Mouse (Mus musculus) spleen, adult 18-20 months (tissue): Measurements from ENCODE around the gene Atf6.
A peak's percentile ranks its signal among the peaks of the same experiment; 100 is the strongest.

Source experiments
- DNase-seq, 2 experiments: peaks; one replicate each; pipeline ENCODE4 v3.0.0; 2022; ENCODE audit warnings: mixed read lengths in 2 of 2

The Atf6 gene

GRCm38 (mm10) chr1:170867691-170868105, at the start of gene Atf6:
Atf6 (minus strand) TSS chr1:170867771.
- peak; percentile 84 to 92 for DNase-seq

- DNase-seq: no peak
These were observed 48.1 kb upstream of the Atf6 start for GRCm38 (mm10) chr1:170915657-170916056.

GRCm38 (mm10) chr1:170912891-170913615, 45.5 kb upstream of the Atf6 start, which contains the start of gene Fcrlb:
Fcrlb (minus strand) TSS chr1:170912941.
- no peak for DNase-seq

GRCm38 (mm10) chr1:170911907-170912660, 44.5 kb upstream of the Atf6 start:
- no peak for DNase-seq

GRCm38 (mm10) chr1:170908341-170908740, 40.8 kb upstream of the Atf6 start:
- DNase-seq: no peak

GRCm38 (mm10) chr1:170907456-170908191, 40.1 kb upstream of the Atf6 start:
- DNase-seq: peak; percentile 27 to 50

GRCm38 (mm10) chr1:170907111-170907455, 39.5 kb upstream of the Atf6 start:
- no peak for DNase-seq

- no peak for DNase-seq
These were observed 35.9 kb upstream of the Atf6 start for GRCm38 (mm10) chr1:170903485-170903884.

- peak; percentile 75 to 92 for DNase-seq
These were observed 34.1 kb upstream of the Atf6 start for GRCm38 (mm10) chr1:170901536-170902238.

GRCm38 (mm10) chr1:170900799-170901467, 33.4 kb upstream of the Atf6 start:
- DNase-seq: peak in 1 of 2 experiments; percentile 65

GRCm38 (mm10) chr1:170898413-170899075, 31.0 kb upstream of the Atf6 start:
- DNase-seq: no peak

GRCm38 (mm10) chr1:170896651-170897281, 29.2 kb upstream of the Atf6 start:
- no peak for DNase-seq

GRCm38 (mm10) chr1:170894603-170895602, 27.3 kb upstream of the Atf6 start:
- no peak for DNase-seq

- no peak for DNase-seq
These were observed 24.7 kb upstream of the Atf6 start for GRCm38 (mm10) chr1:170892279-170892678.

- no peak for DNase-seq
These were observed 24.1 kb upstream of the Atf6 start for GRCm38 (mm10) chr1:170891646-170892045.

- no peak for DNase-seq
These were observed 21.7 kb upstream of the Atf6 start for GRCm38 (mm10) chr1:170889310-170889709.

- no peak for DNase-seq
These were observed 18.5 kb upstream of the Atf6 start for GRCm38 (mm10) chr1:170886044-170886458.

- DNase-seq: peak; percentile 64 to 73
These were observed 17.5 kb upstream of the Atf6 start, which contains the start of the genes Gm26620 and Dusp12 for GRCm38 (mm10) chr1:170884978-170885561. Gm26620 (plus strand) TSS chr1:170885065. Dusp12 (minus strand) TSS chr1:170885540.

GRCm38 (mm10) chr1:170884390-170884789, 16.8 kb upstream of the Atf6 start:
- no peak for DNase-seq
